27 mouse cellular contexts compared by ENCODE assay signal in genomic region chr6:73401059-73401458, GRCm38 (mm10).
DNase-seq lines count a peak whose midpoint lies in the region; ATAC-seq and TF ChIP-seq lines count a peak whose summit lies in the region.
"Had no signal": no experiment of that assay in that cellular context is flagged by ENCODE, and none has a peak within 500 bp of the region (broad histone marks: within the 10 kb centered on the region; RNA-seq: fewer than 3 reads in every experiment).

No protein-coding gene starts in this region.

- TF ChIP-seq EP300 in stomach, postnatal 0 days (optimal IDR thresholded peaks at IDR 0.05): no peak

- no peak overlapping the region for H3K9ac ChIP-seq in stomach, postnatal 0 days (ENCODE audit: low read length)
- H3K9ac ChIP-seq: embryonic facial prominence, embryonic 13.5 days; forebrain, postnatal 0 days; heart, embryonic 15.5 days; hindbrain, embryonic 12.5 days; intestine, embryonic 15.5 days; limb, embryonic 12.5 days; lung, embryonic 15.5 days; neural tube, embryonic 13.5 days had no signal

- no peak overlapping the region for H3K4me2 ChIP-seq in stomach, postnatal 0 days (replicated peaks; ENCODE audit: low read depth)
- H3K4me2 ChIP-seq: embryonic facial prominence, embryonic 13.5 days; heart, embryonic 15.5 days; hindbrain, embryonic 12.5 days; intestine, embryonic 15.5 days; limb, embryonic 12.5 days; lung, embryonic 15.5 days; neural tube, embryonic 13.5 days had no signal

- no peak for TF ChIP-seq POLR2A in brain, embryonic 14.5 days (IDR thresholded peaks at IDR 0.05; ENCODE audit: borderline replicate concordance, extremely low read depth, insufficient read depth, insufficient read length, poor library complexity, severe bottlenecking)

- H3K36me3 ChIP-seq in stomach, postnatal 0 days (ENCODE audit: control insufficient read depth, insufficient read depth, low read length): no peaks in the 10 kb centered on the region
- H3K36me3 ChIP-seq: embryonic facial prominence, embryonic 13.5 days; heart, embryonic 15.5 days; hindbrain, embryonic 12.5 days; intestine, embryonic 15.5 days; limb, embryonic 12.5 days; lung, embryonic 15.5 days; midbrain, embryonic 10.5 days; neural tube, embryonic 13.5 days had no signal

- no peak for ATAC-seq in stomach, postnatal 0 days (ENCODE audit: low FRiP score, low TSS enrichment)
- ATAC-seq: activated CD4-positive, CD25-positive, alpha-beta regulatory T cell, adult 4 months; CD4-positive, CD25-positive, alpha-beta regulatory T cell, adult 4 months; forebrain, postnatal 0 days; hindbrain, postnatal 0 days; intestine, embryonic 15.5 days had no signal

- H3K4me3 ChIP-seq in stomach, postnatal 0 days (ENCODE audit: low read depth, low read length): no peak overlapping the region
- H3K4me3 ChIP-seq: embryonic facial prominence, embryonic 13.5 days; heart, embryonic 15.5 days; hindbrain, embryonic 12.5 days; intestine, embryonic 15.5 days; limb, embryonic 12.5 days; lung, embryonic 15.5 days; midbrain, embryonic 10.5 days; myocyte; neural tube, embryonic 13.5 days had no signal

- 85% methylated on average over 2 of the region's 2 CpGs for WGBS in stomach, postnatal 0 days

- DNase-seq in ES-CJ7 (ENCODE audit: low read depth, low spot score) (peak; percentile 4), MN1 (ENCODE audit: low spot score) (no peak)
- peak; percentile 7 for DNase-seq in brain, embryonic 14.5 days (ENCODE audit: low read depth)
- peak; percentile 65 for DNase-seq in cerebellum, adult 9-10 months
- peak; percentile 28 to 44 for DNase-seq in cerebellum, postnatal 36 days
- no peak for DNase-seq in natural killer cell, adult 2 months (ENCODE audit: low spot score in 2 of 2)
- no peak for DNase-seq in stomach, postnatal 0 days (ENCODE audit: low spot score)
- DNase-seq: adrenal gland, adult 2 months; adrenal gland, postnatal 36 days; forebrain, postnatal 0 days; gastrocnemius, postnatal 14 days; kidney, adult 8-10 months; kidney, postnatal 10 days; right cerebral cortex, postnatal 14 days; thymus, postnatal 14 days had no signal

- no peaks in the 10 kb centered on the region for H3K9me3 ChIP-seq in stomach, postnatal 0 days (ENCODE audit: control insufficient read depth, low read length)
- H3K9me3 ChIP-seq: embryonic facial prominence, embryonic 13.5 days; heart, embryonic 15.5 days; hindbrain, embryonic 12.5 days; intestine, embryonic 15.5 days; limb, embryonic 12.5 days; lung, embryonic 15.5 days; midbrain, embryonic 10.5 days; neural tube, embryonic 13.5 days had no signal

- H3K4me1 ChIP-seq in stomach, postnatal 0 days (replicated peaks; ENCODE audit: control insufficient read depth, insufficient read depth): no peaks in the 10 kb centered on the region
- H3K4me1 ChIP-seq: embryonic facial prominence, embryonic 13.5 days; heart, embryonic 15.5 days; hindbrain, embryonic 12.5 days; intestine, embryonic 15.5 days; limb, embryonic 12.5 days; lung, embryonic 15.5 days; midbrain, embryonic 10.5 days; neural tube, embryonic 13.5 days had no signal

- TF ChIP-seq CTCF in brain, embryonic 14.5 days (IDR thresholded peaks at IDR 0.05; ENCODE audit: borderline replicate concordance, extremely low read depth, insufficient read depth, insufficient read length): no peak
- no peak for TF ChIP-seq CTCF in stomach, postnatal 0 days (IDR thresholded peaks at IDR 0.05; ENCODE audit: low read depth)

- no peak overlapping the region for H3K27ac ChIP-seq in stomach, postnatal 0 days (replicated peaks)
- H3K27ac ChIP-seq: embryonic facial prominence, embryonic 13.5 days; heart, embryonic 15.5 days; hindbrain, embryonic 12.5 days; hindbrain, postnatal 0 days; intestine, embryonic 15.5 days; limb, embryonic 12.5 days; lung, embryonic 15.5 days; midbrain, embryonic 10.5 days; neural tube, embryonic 13.5 days had no signal

- H3K27me3 ChIP-seq in stomach, postnatal 0 days (ENCODE audit: control insufficient read depth, insufficient read depth, low read length): no peaks in the 10 kb centered on the region
- H3K27me3 ChIP-seq: embryonic facial prominence, embryonic 13.5 days; heart, embryonic 15.5 days; hindbrain, embryonic 12.5 days; intestine, embryonic 15.5 days; limb, embryonic 12.5 days; lung, embryonic 15.5 days; neural tube, embryonic 13.5 days had no signal

Comparison
In these comparisons a context has a peak if more than half of its experiments do, and no peak if none do; other contexts are left out.
1. DNase-seq: peak in ES-CJ7 (single experiment), brain, embryonic 14.5 days (single experiment), cerebellum, adult 9-10 months (single experiment) and cerebellum, postnatal 36 days (2 of 2); none in natural killer cell, adult 2 months (0 of 2), stomach, postnatal 0 days (single experiment) and MN1 (single experiment).